Mouse (Mus musculus) olfactory bulb, adult 2 months (tissue): ENCODE data around the gene Ptpn11. TPM values are rescaled to one million over a fixed set of nuclear protein-coding genes. Genes with fewer than 3 reads are reported as not detected.

ENCODE experiments used
- H3K27ac ChIP-seq: fragments of 200-500 bp; 2 replicates; pipeline ENCODE4 v1.5.1; 2012; ENCODE audit warnings: low read depth, low read length; ENCODE audit not compliant: insufficient read depth
- H3K4me1 ChIP-seq: fragments of 200-500 bp; 2 replicates; pipeline ENCODE4 v1.6.1; 2012; ENCODE audit warnings: low read length; ENCODE audit not compliant: control insufficient read depth, insufficient read depth
- H3K4me3 ChIP-seq: fragments of 200-500 bp; 2 replicates; pipeline ENCODE4 v1.5.1; 2012; ENCODE audit warnings: mild to moderate bottlenecking, low read depth, low read length, moderate library complexity; ENCODE audit not compliant: insufficient read depth
- CTCF ChIP-seq: fragments of 200-500 bp; IDR thresholded peaks from 2 replicates; pipeline ENCODE4 v1.5.1; 2012; ENCODE audit warnings: low read depth, mild to moderate bottlenecking, low read length, moderate library complexity; ENCODE audit not compliant: insufficient read depth
- POLR2A ChIP-seq: fragments of 200-500 bp; IDR thresholded peaks from 2 replicates; pipeline ENCODE4 v1.6.1; 2012; ENCODE audit warnings: mild to moderate bottlenecking, low read depth, low read length, moderate library complexity; ENCODE audit not compliant: insufficient read depth
- WGBS: fragments of 180-500 bp; shearing (Covaris S2); methylation state at CpG from one replicate; pipeline ENCODE4 v1.1.7; 2018; 5-methylcytosine and 5-hydroxymethylcytosine counted together
- polyA plus RNA-seq: library from polyadenylated mRNA; stranded (reverse); fragments of >200 nt; gene quantifications from 2 replicates; pipeline ENCODE4 v1.2.4, GENCODE M21; 2012; ENCODE audit warnings: low replicate concordance; ENCODE audit not compliant: missing spikeins, insufficient read depth, insufficient read length

The Ptpn11 gene
- polyA plus RNA-seq, 1 experiment, result not detected

DNA sequence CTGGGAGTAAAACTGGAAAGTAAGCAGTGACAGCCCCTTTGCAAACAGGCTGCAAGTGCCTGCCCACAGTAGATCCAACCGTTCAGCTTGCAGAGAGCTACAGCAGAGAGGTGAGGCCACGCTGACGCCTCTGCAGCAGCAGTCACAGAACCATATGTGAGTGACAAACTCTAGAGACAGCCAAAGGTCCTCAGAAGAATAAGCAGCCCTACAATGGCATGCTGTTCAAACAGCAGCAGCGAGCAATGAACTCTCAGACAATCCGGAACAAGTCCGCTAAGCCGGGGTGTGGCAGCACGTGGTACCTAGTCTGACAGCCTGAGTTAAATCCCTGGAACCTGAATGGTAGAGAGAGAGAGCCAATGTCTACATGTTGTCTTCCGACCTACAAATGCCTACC, 2.0 kb downstream of the Ptpn11 start:
- WGBS, result 59% methylated on average over 9 of the region's 9 CpGs
- H3K27ac ChIP-seq, result peak overlapping the region; percentile 35; the same call in 1 of the 2 replicates
- peaks cover 26% of the 10 kb centered on the region for H3K4me1 ChIP-seq
- no peak overlapping the region; the same call in 1 of the 2 replicates for H3K4me3 ChIP-seq
- TF ChIP-seq POLR2A (no peak), CTCF (no peak)

DNA sequence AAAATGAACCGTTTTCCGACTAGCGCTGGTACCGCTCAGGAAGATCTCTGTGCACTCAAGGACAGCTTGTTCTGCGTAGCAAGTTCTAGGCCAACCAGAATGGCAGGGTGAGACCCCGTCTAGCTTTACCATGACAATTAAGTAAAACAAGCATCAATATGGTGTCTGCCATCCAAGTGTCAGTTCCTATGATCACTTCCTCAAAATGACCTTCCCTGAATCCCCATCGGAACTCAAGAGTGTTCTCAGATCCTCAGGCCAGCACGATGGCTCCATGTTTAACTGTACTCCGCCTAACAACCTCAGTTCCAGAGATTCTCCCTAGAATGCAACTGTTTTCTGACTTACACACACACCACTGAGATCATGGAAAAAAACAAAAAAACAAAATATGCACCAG, 2.9 kb downstream of the Ptpn11 start:
- peak overlapping the region; percentile 12; the same call in 1 of the 2 replicates for H3K27ac ChIP-seq
- no peak for TF ChIP-seq CTCF
- no peak overlapping the region for H3K4me3 ChIP-seq
- 86% methylated on average over 9 of the region's 9 CpGs for WGBS
- peaks cover 30% of the 10 kb centered on the region for H3K4me1 ChIP-seq

DNA sequence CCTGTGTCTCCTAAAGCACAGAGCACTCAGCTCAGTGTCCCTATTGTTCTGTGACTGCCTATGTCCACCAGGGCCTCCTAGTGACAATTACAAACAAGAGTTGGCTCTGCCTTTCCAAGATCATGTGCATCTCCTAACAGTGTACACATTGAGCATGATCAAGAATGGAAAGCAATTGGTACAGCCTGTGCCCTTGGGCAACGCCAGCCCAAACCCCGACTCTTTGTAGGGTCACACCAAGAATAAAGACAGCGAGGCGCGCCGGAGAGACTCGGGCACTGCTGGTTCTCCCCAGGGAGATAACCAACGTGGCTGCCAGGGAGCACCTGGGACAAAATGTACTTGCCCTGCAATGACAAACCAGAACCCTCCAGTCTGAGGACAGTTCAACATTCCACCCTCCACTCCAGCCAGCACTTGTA, 3.6 kb downstream of the Ptpn11 start:
- no peak for TF ChIP-seq POLR2A
- TF ChIP-seq CTCF, result no peak
- peaks cover 34% of the 10 kb centered on the region for H3K4me1 ChIP-seq
- WGBS, result 87% methylated on average over 8 of the region's 8 CpGs
- peak overlapping the region; percentile 12; the same call in 1 of the 2 replicates for H3K27ac ChIP-seq
- H3K4me3 ChIP-seq, result no peak overlapping the region

- no peak overlapping the region for H3K4me3 ChIP-seq
- peak overlapping the region; percentile 91 for H3K27ac ChIP-seq
- TF ChIP-seq POLR2A (no peak), CTCF (no peak)
- peaks cover 39% of the 10 kb centered on the region for H3K4me1 ChIP-seq
- 22% methylated on average over 11 of the region's 11 CpGs for WGBS
These were observed 6.1 kb downstream of the Ptpn11 start for GRCm38 (mm10) chr5:121184945-121185551.

DNA sequence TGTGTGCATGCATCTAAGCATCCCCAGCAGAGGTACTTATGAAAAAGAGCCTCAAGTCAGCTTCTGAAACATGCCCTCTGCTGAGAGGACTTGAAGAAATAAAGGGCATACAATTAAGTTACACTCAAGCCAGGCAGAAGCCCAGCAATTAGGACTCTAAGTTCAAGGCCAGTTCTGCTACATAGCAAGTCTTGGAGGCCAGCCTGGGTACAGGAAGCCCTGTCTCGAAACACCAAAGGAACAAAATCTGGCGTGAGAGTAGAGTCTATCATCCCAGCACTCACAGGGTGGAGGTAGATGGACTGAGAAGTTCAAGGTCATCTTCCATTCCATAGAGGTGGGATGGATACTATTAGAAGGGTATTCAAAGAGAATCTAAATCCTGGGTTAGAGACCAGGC, 6.8 kb downstream of the Ptpn11 start:
- no peak for TF ChIP-seq CTCF
- no peak for TF ChIP-seq POLR2A
- 71% methylated on average over 2 of the region's 2 CpGs for WGBS
- Histone ChIP-seq H3K4me1 (peaks cover 42% of the 10 kb centered on the region), H3K27ac (peak overlapping the region; percentile 52; the same call in 1 of the 2 replicates), H3K4me3 (no peak overlapping the region)

DNA sequence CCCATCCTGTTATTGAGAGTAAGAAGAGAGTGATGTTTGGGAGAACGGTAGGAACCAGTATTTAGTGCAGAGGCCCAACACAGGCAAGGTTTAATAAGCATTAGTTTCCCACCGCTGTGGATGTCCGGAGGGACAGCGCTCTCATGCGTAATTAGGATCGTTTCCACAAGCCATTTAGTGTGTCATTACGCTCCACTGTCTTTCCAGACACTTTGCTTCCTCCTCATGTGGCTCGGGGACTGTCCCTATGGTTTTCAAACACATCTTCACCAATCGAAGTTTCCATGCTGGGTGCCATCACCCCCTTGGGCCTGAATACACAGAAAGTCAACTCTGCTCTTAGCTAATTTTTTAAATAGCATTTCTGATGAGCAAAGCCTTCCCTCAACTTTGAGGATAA, 7.9 kb downstream of the Ptpn11 start:
- H3K4me1 ChIP-seq, result peaks cover 35% of the 10 kb centered on the region
- TF ChIP-seq POLR2A (no peak), CTCF (no peak)
- WGBS, result 52% methylated on average over 9 of the region's 9 CpGs
- no peak overlapping the region for H3K4me3 ChIP-seq
- no peak overlapping the region; the same call in 1 of the 2 replicates for H3K27ac ChIP-seq

GRCm38 (mm10) chr5:121179077-121179857, 11.9 kb downstream of the Ptpn11 start:
- Histone ChIP-seq H3K27ac (no peak overlapping the region), H3K4me3 (no peak overlapping the region), H3K4me1 (peaks cover 19% of the 10 kb centered on the region)
- 64% methylated on average over 9 of the region's 9 CpGs for WGBS
- TF ChIP-seq POLR2A, result no peak
- no peak for TF ChIP-seq CTCF

DNA sequence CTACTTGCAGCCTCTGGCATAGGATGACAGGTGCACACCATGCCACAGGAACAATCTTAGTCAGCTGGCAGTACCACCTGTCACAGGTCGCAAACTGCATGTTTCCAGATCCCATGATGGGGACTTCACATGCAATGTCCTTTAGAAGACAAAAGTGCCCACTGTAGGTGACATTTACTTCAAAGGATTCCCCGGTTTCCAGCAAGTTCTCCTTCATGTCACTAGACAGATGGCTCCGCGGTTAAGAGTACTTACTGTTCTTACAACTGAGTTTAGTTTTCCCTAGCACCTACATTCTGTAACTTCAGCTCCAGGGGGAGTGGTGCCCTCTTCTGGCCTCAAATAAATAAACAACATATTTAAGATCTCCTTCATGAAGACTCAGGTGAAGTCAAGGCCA, 18.4 kb downstream of the Ptpn11 start:
- WGBS, result 81% methylated on average over 4 of the region's 4 CpGs
- Histone ChIP-seq H3K27ac (no peak overlapping the region), H3K4me1 (peaks cover 7% of the 10 kb centered on the region), H3K4me3 (no peak overlapping the region)
- TF ChIP-seq CTCF, result no peak
- no peak for TF ChIP-seq POLR2A

DNA sequence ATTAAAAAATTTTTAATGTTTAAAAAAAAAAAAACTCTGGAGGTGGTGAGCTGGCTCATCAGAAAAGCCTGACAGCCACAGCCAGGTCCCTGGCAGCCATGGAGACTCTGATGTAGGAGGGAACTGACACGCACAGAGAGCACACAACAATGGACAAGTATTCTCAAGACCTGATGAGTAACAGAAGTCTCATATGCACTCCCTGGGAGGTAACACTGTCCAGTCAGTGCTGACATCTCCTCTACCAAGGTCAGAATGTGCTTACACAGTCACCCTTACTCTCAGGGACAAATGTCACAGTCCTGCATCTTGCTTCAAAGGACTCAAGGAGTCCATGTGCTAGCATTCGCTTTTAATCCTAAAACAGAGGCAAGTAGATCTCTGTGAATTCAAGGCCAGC, 21.6 kb downstream of the Ptpn11 start:
- 83% methylated on average over 2 of the region's 2 CpGs for WGBS
- peaks cover 7% of the 10 kb centered on the region for H3K4me1 ChIP-seq

More for the DNA sequence above, 21.6 kb downstream of the Ptpn11 start:
- TF ChIP-seq CTCF, result no peak
- TF ChIP-seq POLR2A, result no peak
- H3K27ac ChIP-seq, result no peak overlapping the region
- no peak overlapping the region for H3K4me3 ChIP-seq
